Mouse (Mus musculus): ENCODE results near the gene Slc36a2. TPM values are rescaled to one million over a fixed set of nuclear protein-coding genes. Genes with fewer than 3 reads are reported as not detected.

Gene Slc36a2
- polyA plus RNA-seq, 2 experiments from 2014 or later: 0.37 TPM; not detected in 1

DNA sequence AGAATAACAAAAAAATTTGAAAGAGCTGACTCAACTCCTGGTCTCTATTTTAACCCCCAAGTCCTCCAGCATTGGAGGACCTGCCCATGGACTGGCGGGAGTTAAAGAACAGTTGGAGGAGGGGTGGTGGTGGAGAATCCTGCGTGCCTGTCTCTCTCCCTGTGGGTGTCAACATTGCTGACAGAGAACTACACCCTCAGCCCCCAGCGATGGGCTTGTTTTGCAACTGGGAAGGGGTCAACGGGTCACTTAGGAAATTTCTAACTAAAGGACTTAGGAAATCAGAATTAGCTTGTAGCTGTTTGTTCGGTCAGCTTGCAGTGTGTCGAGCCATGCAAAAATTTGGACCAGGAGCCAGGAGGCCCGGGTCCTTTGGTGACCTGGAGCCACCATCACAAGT is 1.8 kb downstream of the Slc36a2 start:
- ATAC-seq: no peak

DNA sequence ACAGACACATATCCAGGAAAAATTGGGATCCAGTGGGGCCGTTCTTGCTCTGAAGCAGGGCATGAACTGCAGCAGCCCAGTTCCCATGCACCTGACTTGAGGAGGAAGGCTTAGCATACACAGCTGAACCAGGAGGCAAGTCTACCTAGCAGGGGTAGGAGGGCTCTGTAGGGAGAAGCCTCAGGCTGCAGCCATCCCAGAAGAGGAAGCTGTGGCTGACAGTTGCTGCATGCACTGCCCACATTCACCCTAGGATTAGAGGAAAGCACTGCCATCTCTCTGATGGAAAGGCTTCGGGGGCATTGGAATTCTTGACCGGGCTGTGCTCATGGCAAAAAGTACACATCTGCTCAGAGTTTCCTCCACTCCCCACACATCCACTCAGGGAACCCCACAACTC is 5.0 kb downstream of the Slc36a2 start:
- ATAC-seq: no peak

DNA sequence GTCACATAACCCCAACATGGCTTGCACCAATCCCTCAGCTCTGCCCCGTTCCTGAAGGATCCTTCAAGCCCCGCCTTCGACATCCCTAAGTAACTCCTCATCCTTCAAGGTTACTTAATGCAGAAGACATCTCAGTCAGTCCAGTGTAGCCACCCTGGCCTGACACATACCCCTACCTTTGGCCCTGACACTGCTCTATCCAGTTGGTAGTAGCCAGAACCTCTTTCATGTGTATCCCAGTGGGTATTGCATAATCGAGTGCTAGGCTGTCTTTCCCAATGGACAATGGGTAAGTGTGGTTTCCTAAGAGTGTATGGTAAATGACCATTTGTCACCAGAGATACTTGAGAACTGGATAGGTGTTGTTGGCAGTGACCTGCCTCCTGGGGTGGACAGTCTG is 6.0 kb downstream of the Slc36a2 start:
- no peak for ATAC-seq

DNA sequence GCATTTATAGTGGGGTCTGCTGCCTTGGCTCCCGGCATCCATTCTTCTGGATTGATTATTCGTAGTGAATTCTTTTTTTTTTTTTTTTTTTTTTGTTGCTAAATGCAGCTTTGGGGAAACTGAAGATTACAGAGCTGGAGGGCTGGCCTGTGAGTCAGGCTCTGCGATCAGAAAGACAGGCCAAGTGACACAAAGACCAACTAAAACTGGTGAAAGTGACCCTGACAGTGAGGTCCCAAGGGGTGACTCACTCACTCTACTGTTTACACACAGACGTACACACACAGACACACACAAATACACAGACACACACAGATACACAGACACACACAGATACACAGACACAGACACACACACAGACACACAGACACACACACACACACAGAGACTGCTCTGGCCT is 14.4 kb downstream of the Slc36a2 start:
- ATAC-seq: no peak

DNA sequence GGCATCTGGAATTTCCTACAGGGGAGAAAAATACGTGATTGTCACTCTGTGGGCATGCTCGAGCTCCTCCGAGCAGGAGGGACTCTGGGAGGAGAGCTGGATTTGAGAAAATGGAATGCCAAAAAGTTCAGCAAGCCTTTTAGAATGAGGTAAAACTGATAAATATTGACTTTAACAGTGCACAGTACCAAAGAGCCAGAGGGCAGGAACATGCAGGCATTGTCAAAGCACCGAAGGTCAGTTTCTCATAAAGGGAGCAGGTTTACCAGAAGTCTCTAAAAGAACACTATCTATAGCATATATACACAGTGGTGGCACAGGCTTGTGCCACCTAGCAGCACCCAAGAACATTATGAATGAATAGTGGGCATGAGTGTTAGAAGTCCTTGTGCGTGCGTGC is 16.0 kb downstream of the Slc36a2 start:
- ATAC-seq: no peak

DNA sequence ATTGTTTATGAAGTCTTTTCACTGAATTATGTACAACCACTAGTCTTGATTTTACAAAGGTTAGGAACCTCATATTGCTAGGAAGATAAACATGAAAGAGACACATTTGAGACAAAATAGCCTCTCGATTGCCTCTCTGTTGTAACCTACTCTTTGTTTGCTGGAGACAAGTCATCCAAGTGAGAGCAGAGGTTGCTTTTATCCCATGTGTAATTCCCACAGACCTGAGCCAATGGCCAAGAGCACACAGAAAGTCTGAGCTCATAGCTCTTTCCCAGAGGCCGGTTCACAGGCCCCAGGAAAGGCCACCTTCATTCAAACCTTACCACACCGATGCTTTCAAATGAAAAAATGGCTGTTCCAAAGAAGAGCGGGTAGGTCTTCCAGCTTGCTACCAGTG is 16.4 kb downstream of the Slc36a2 start:
- no peak for ATAC-seq

DNA sequence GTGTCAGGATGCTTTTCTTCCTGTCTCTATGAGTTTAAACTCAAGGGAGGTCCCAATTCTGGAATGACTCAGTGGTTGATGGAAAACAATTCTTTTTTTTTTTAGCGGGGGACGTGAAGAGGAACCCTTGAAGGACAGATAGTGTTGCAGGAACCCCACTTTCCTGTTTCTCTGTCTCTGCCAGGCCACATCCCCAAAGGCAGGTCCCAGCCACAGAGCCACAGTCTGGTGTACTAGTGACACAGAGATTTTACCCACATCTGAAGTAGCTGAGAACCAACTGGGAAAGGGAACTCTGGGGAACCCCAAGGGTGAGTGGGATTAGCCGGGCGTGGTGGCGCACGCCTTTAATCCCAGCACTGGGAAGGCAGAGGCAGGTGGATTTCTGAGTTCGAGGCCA is 19.1 kb downstream of the Slc36a2 start:
- ATAC-seq: no peak

DNA sequence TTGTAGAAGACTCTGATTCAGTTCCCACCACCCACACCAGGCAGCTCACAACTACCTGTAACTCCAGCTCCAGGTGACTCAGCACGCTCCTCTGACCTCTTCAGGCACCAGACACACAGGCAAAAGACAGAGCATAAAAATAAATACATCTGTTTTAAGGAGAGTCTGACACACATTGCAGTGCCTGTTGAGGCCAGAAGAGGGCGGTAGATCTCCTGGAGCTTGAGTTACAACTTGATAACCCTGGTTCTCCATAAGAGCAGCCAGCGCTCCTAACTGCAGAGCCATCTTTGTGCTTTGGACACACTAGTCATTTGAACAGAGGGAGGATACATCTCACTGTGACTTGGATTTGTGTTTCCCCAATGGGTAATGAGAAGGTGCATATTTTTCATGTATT is 20.2 kb downstream of the Slc36a2 start:
- ATAC-seq: no peak

DNA sequence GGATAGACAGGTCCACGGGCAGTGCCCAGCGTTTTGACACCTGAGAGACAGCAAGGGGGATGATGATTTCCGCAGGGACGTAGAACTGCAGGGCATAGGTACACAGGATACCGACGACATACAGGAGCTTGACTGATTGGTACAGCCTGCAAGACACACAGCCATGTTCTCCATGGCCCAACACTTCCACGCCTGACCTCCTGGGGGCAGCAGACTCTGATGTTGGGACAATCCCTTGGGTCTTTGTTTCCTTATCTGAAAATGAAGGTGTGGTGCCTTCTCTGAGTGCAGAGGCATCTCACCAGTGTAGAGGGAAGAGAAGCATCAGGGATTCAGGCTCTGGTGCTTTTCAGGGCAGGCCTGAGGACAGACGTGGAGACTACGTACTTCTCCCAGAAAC is 22.2 kb downstream of the Slc36a2 start:
- ATAC-seq: peak; percentile 45

DNA sequence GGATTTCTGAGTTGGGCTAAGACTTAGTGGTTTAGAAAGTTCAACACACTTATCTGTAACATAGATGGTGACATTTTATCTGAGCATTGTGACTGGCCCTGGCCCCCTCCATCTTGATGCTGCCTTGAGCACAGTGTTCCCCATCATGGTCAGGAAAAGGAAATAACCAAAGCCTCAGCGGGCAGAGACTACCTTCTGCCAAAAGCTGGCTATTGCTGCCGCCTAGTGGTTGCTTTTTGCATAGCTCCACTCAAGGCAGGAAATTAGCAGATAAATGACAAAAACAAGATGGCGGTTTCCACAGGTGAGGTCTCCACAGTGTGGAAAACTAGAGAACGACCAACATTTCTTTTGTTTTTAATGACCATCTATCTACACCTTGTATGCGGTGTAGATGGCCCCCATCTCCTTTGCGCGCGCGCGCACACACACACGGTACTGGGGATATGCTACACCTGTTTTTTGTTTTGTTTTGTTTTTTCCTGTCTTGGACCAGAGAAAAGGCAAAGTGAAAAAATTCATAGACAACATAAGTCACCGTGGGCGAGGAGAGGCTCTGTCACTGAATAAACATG is 26.0 kb downstream of the Slc36a2 start:
- peak; percentile 75 for ATAC-seq

DNA sequence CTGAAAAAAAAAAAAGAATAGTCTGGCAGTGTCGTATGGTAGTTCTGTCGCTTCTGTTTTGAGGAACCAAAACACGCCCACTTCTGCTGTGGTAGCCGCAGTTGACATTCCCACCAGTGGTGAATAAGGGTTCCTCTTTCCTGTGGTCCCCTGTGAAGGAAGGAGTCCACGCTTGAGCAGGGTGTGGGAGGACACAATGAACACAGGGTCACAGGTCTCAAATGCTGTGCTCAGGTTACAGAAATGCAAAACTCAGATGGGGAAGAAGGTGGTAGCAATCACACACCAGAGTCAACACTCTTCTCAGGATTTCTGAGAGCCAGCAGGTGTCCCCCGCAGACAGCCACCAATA is 29.8 kb downstream of the Slc36a2 start:
- no peak for ATAC-seq

DNA sequence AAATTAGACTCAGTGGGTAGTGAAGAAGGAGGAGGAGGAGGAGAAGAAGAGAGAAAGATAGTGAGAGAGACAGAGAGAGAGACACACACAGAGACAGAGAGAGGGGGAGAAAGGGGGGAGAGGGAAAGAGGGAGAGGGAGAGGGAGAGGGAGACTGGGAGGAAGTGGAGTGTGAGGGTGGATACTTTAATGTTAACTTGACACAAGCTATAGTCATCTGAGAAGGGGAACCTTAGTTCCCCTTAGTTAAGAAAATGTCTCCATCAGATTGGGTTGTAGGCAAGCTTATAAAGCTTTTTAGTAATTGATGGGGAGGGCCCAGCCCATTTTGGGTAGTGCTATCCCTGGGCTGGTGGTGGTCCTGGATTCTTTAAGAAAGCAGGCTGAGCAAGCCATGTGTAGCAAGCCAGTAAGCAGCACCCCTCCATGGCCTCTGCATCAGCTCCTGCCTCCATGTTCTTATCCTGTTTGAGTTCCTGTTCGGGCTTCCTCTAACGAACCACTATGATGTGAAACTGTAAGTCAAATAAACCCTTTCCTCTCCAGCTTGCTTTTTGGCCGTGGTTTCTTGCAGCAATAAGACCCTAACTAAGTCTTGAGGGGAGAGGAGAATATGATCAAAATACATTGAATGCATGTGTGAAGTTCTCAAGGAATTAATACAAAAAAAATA is 30.3 kb downstream of the Slc36a2 start:
- ATAC-seq: no peak

DNA sequence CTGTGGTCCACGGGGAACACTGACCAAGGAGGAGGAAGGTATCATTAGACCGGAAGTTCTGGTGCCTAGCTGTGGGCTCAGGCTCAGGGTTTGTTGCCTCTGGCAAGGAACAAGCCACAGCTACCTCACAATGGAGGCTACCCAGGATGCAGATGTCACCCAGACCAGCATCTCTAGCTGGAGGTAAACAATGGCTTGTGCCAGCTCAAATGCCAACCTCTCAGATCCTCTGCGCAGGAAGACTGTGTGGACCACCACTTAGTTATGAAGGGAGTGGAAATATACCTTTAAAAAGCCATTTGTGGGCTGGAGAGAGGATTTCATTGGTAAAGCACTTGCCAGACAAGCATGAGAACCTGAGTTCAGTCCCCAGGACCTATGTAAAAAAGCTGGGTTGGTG is 33.3 kb downstream of the Slc36a2 start, which contains the start of gene Slc36a3:
Gene Slc36a3 (minus strand): TSS at position 101 of the 400 bp plus-strand sequence.
- no peak for ATAC-seq

DNA sequence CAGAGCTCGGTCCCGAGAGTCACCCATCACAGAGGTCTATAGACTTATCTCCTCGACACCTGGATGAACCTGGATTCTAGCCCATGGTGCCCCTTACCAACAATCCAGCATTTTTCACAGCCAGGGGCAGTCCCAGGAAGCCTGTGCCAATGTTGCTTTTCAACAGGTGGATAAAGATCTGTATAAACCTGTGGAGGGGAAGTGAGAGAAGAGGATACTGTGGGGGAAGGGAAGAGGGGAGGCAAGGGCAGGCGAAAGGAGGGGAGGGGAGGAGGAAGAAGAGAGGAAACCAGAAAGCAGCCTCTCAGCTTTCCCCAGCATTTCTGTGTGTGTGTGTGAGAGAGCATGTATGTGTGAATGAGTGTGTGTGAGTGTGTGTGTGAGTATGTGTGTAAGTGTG is 36.4 kb downstream of the Slc36a2 start:
- no peak for ATAC-seq

DNA sequence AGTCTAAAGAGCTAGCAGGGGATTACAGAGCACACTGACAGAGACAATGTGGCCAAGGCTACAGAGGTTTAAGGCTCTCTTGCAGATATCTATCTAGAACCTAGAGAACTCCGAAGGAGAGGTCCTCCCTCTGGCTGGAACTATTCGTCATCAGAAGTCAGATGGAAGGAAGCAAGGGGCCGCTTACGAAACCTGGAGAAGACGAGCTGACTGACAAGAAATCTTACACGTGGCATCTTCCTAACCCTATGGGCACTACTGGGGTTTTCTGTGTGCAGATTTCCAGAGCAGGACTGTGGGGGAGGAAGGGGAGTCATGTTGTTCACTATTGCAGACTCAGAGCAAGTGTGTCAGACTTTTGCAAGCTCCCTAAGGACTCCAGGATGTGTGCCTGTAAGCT is 37.5 kb downstream of the Slc36a2 start:
- ATAC-seq: no peak

DNA sequence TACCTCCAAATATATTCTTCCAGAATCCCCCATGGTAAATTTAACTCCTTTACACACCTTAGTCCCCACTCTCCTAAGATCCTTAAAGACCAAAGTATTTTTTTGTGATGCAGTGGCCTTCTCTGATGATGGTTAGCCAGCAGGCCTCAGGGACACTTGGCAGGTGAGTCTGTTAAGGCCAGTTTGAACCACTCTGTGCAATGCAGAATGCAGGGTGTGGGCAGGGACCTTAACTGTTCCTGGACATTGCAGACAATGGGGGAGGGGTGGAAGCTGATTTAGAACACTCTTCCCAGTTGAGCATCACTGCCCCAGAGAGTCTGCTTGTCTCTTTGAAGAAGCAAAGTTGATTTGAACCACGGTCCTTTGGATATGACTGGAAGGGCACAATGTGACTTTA is 38.0 kb downstream of the Slc36a2 start:
- no peak for ATAC-seq

DNA sequence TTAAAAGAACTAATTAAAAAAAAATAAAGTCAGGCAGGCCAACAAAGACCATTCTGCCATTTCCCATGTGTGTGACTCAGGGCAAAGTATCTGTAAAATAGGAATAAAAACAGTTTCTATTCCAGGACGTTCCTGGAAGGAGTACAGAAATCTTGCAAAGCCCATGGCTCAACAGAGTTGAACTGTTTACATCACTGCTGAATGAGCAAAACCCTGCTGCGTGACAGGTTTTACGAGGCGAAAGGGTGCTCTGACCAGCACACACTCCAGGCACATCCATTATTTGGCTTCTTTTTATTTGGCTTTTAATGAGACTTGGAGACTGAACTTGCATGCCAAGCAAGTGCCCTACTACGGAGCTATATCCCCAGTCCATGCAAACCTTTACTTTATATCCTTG is 40.9 kb downstream of the Slc36a2 start:
- ATAC-seq: no peak

DNA sequence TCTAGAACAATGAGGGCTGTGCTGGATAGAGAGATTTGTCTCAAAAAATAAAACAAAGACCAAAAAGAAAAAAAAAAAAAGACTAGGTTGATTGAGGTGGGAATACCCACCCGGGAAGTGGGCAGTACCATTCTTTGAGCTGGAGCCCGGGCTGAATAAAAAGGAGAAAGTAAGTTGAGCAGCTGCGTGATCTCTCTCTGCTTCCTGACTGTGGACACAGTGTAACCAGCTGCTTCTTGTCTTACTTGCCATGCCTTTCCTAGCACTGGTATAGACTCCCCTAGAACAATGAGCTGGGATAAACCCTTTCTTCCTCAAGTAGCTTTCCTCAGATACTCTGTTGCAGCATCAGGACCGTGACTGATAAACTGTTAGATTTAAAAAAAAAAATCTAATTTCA is 43.4 kb downstream of the Slc36a2 start:
- no peak for ATAC-seq

DNA sequence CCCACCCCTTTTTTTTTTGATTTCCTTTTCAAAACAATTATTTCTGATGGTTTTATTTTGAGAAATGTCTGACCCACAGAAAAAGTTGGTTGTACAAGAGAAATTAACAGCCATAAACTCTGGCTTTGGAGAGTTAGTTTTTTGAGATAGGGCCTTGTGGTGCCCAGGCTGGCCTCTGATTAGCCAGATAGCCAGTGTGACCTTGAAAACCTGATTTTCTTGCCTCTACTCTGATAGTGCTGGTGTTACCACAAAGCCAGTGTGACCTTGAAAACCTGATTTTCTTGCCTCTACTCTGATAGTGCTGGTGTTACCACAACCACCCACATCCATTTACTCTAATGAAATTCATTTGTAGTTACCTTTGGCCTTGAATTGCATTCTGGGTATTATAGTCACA is 47.2 kb downstream of the Slc36a2 start:
- no peak for ATAC-seq

DNA sequence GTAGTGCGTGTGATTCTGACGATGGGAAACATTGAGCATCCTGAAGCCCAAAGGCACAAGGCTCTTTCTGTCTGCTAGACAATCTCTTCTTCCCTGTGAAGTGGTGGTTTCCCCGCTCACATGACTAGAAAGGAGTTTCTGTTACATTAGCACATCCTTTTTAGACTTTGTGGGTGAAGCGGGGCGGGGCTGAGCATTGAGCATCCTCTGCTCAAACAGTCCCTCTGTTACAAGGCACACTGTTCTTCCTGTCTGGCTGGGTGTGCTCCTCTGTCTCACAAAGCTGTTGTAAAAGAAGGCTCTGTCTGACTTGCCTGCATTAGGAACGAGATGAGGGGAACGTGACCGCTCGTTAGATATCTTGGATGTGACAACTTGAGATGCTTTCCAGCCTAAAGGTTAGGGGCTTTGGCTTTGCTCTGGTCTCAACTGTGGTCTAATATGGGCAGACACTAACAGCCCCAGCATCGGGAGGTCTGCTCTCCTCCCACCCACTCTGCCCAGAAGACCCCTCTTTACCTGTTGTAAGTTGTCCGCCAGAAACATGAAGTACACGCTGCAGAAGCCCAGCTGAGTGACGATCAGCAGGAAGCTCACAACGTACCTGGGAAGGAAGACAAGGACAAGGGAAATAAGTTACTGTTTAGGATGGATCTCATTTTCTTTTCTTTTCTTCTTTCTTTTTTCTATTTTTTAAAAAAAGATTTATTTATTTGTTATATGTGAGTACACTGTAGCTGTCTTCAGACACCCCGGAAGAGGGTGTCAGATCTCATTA is 47.9 kb downstream of the Slc36a2 start:
- peak; percentile 87 for ATAC-seq

DNA sequence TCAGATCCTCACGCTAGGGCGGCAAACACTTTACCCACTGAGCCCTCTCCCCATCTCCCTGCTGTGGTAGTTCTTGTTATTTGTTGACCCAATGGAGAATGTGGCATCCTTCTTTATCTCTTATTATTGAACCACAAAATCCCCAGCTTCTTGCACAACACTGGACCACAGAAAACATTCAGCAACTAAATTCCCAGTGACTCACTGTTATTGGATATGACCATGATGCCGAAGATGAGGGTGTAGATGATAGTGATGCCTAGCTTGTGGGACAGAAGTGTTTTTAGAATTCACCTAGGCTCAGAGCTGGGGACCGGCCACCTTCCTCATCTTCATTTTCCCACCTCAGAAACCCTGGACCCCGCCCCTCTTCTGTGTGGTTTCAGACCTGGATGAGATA is 50.0 kb downstream of the Slc36a2 start:
- no peak for ATAC-seq

DNA sequence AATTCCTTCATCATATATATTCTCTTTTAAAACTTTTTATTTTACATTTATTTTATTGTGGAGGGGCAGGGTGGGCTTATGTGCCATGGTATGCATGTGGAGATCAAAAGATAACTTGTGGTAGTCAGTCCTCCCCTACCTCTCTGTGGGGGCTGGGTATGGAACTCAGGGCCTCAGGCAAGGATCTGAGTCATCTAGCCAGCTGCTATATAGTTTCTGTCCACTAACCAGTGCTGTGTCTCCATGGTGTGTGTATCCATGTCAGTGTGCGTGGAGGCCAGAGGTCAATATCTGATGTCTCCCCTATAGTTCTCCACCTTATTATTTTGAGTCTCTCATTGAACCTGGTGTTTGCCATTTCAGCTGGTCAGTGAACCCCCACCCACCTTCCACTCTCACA is 50.5 kb downstream of the Slc36a2 start:
- ATAC-seq: no peak

DNA sequence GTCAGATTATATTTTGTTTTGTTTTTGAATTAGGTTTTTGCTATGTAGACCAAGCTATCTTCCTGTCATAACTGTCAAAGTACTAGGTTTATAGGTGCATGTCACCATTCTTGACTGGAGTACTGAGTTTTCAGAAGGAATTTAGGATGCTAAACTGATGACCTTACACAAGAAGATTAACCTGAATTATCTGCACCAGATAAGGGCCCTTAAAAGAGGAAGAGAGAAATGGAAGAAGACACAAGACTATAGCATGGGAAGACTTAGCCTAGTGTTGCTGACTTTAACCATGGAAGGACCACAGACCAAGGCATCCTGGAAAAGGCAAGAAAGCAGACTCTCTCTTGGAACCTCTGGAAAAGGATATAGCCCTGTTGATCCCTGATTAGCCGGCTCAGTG is 51.7 kb downstream of the Slc36a2 start:
- no peak for ATAC-seq

DNA sequence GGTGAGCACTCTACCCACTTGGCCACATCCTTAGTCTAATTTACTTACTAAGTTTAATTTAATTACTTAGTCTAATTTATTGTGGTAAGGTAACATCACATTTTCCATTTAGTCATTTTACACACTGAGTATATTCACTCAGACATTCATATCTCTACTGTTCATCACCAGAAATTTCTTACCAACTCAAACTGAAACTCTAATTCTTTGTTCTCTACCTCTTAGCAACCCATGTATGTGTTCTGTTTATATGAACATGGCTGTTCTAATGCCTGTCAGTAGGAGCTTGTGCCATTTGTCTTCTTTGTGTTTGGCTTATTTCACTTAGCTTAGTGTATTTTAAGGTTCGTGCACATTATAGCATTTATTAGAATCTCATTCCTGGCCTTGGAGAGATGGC is 52.9 kb downstream of the Slc36a2 start:
- peak; percentile 44 for ATAC-seq

All from activated CD4-positive, CD25-positive, alpha-beta regulatory T cell, adult 4 months (primary cell).